7 mouse cellular contexts compared by ENCODE assay signal in genomic region chr16:78375821-78376691, GRCm38 (mm10). TPM values are rescaled to one million over a fixed set of nuclear protein-coding genes. Genes with fewer than 3 reads are reported as not detected.
DNase-seq lines count a peak whose midpoint lies in the region; ATAC-seq and TF ChIP-seq lines count a peak whose summit lies in the region.

No protein-coding gene starts in this region.

- TF ChIP-seq POLR2A in spleen, adult 2 months (IDR thresholded peaks at IDR 0.05; ENCODE audit: low read depth, low read length), result no peak; the same call in 1 of the 2 replicates

- peak overlapping the region; percentile 88 for H3K4me2 ChIP-seq in intestine, postnatal 0 days (replicated peaks; ENCODE audit: low read depth)
- H3K4me2 ChIP-seq in limb, embryonic 15.5 days, result peak overlapping the region; percentile 66
- H3K4me2 ChIP-seq in midbrain, embryonic 15.5 days, result peak overlapping the region; percentile 60

- H3K36me3 ChIP-seq in intestine, postnatal 0 days (ENCODE audit: control insufficient read depth, insufficient read depth), result peaks cover 8% of the 10 kb centered on the region; the same call in 1 of the 2 replicates
- H3K36me3 ChIP-seq in limb, embryonic 15.5 days, result peaks cover 9% of the 10 kb centered on the region; the same call in 1 of the 2 replicates
- H3K36me3 ChIP-seq in midbrain, embryonic 15.5 days (replicated peaks), result no peaks in the 10 kb centered on the region
- peaks cover 3% of the 10 kb centered on the region; the same call in 1 of the 2 replicates for H3K36me3 ChIP-seq in spleen, adult 2 months (ENCODE audit: control insufficient read depth, insufficient read depth, low read length)

- H3K4me1 ChIP-seq in intestine, postnatal 0 days (replicated peaks; ENCODE audit: control insufficient read depth, insufficient read depth, low read length), result no peaks in the 10 kb centered on the region
- H3K4me1 ChIP-seq in limb, embryonic 15.5 days, result peaks cover 15% of the 10 kb centered on the region
- peaks cover 7% of the 10 kb centered on the region; the same call in 1 of the 2 replicates for H3K4me1 ChIP-seq in midbrain, embryonic 15.5 days
- H3K4me1 ChIP-seq in spleen, adult 2 months (ENCODE audit: control insufficient read depth, insufficient read depth, insufficient read length), result peaks cover 6% of the 10 kb centered on the region

- peak overlapping the region; percentile 92 for H3K4me3 ChIP-seq in intestine, postnatal 0 days (ENCODE audit: low read depth, low read length)
- peak overlapping the region; percentile 73 for H3K4me3 ChIP-seq in limb, embryonic 15.5 days
- H3K4me3 ChIP-seq in midbrain, embryonic 15.5 days, result peak overlapping the region; percentile 82
- peak overlapping the region; percentile 90 for H3K4me3 ChIP-seq in spleen, adult 2 months (ENCODE audit: extremely low read depth, insufficient read depth, insufficient read length)

- H3K9me3 ChIP-seq in intestine, postnatal 0 days (ENCODE audit: control insufficient read depth), result no peaks in the 10 kb centered on the region
- H3K9me3 ChIP-seq in limb, embryonic 15.5 days, result no peaks in the 10 kb centered on the region
- H3K9me3 ChIP-seq in midbrain, embryonic 15.5 days, result no peaks in the 10 kb centered on the region

- H3K9ac ChIP-seq in intestine, postnatal 0 days (ENCODE audit: low read depth, low read length), result peak overlapping the region; percentile 98
- peak overlapping the region; percentile 92 for H3K9ac ChIP-seq in limb, embryonic 15.5 days
- H3K9ac ChIP-seq in midbrain, embryonic 15.5 days, result peak overlapping the region; percentile 66

- peak; percentile 61 to 87 for DNase-seq in adrenal gland, adult (ENCODE audit: inconsistent age in 2 of 2, low spot score in 1 of 2)
- peak; percentile 74 for DNase-seq in embryo, embryonic 10.5 days (ENCODE audit: low spot score)
- DNase-seq in heart, adult 11 months, result peak; percentile 95
- DNase-seq in spleen, adult 2 months (ENCODE audit: low read depth in 1 of 2, low spot score in 2 of 2), result peak; percentile 46 to 53

- peak overlapping the region; percentile 76 for H3K27ac ChIP-seq in intestine, postnatal 0 days (ENCODE audit: low read depth, low read length)
- peak overlapping the region; percentile 81 for H3K27ac ChIP-seq in limb, embryonic 15.5 days
- H3K27ac ChIP-seq in midbrain, embryonic 15.5 days, result peak overlapping the region; percentile 52
- peak overlapping the region; percentile 60 for H3K27ac ChIP-seq in spleen, adult 2 months (ENCODE audit: insufficient read depth, low read length)

- WGBS in intestine, postnatal 0 days, result under 1% methylated on average over 76 of the region's 100 CpGs
- under 1% methylated on average over 85 of the region's 100 CpGs for WGBS in limb, embryonic 15.5 days
- under 1% methylated on average over 89 of the region's 100 CpGs for WGBS in midbrain, embryonic 15.5 days
- WGBS in spleen, adult 2 months, result 1% methylated on average over 97 of the region's 100 CpGs

- no peaks in the 10 kb centered on the region for H3K27me3 ChIP-seq in intestine, postnatal 0 days (replicated peaks; ENCODE audit: control insufficient read depth, insufficient read depth, low read length)
- no peaks in the 10 kb centered on the region for H3K27me3 ChIP-seq in limb, embryonic 15.5 days
- H3K27me3 ChIP-seq in midbrain, embryonic 15.5 days (replicated peaks), result no peaks in the 10 kb centered on the region
- H3K27me3 ChIP-seq in spleen, adult 2 months (ENCODE audit: control insufficient read depth, insufficient read depth, low read length), result no peaks in the 10 kb centered on the region

- TF ChIP-seq CTCF in intestine, postnatal 0 days (IDR thresholded peaks at IDR 0.05; ENCODE audit: low read depth), result no peak
- TF ChIP-seq CTCF in spleen, adult 2 months (IDR thresholded peaks at IDR 0.05; ENCODE audit: extremely low read depth, insufficient read depth, insufficient read length, insufficient replicate concordance), result no peak

- peak; percentile 59 for ATAC-seq in intestine, postnatal 0 days
- peak; percentile 59 for ATAC-seq in limb, embryonic 15.5 days (ENCODE audit: insufficient number of reproducible peaks, low FRiP score, low TSS enrichment, low read depth)
- peak; percentile 81 for ATAC-seq in midbrain, embryonic 15.5 days (replicated peaks)

RNA-seq across cellular contexts. Expression of gene Btg3, which starts 0.9 kb away (rescaled TPM):
- polyA plus RNA-seq in intestine, postnatal 0 days (2015; fragmentation: Nextera tagmentation; extraction: Ambion mirVana), result 25.5 and 26.9 TPM in 2 replicates
- 55.2 and 58.4 TPM in 2 replicates for polyA plus RNA-seq in limb, embryonic 15.5 days (2015; fragmentation: Nextera tagmentation; extraction: Ambion mirVana)
- polyA plus RNA-seq in midbrain, embryonic 15.5 days (2015; fragmentation: Nextera tagmentation; extraction: Ambion mirVana), result 17.6 and 18.3 TPM in 2 replicates
- 1.6 TPM in 2 replicates for polyA plus RNA-seq in spleen, adult 2 months (2012; rRNA removed)

Comparison
In these comparisons a context has a peak if more than half of its experiments do, and no peak if none do; other contexts are left out.
1. Peak in every context shown above with its lines: DNase-seq, ATAC-seq, H3K4me3 ChIP-seq and H3K27ac ChIP-seq.